Mouse (Mus musculus): ENCODE measurements around the gene Cuedc1.

Cuedc1 gene

GRCm38 (mm10) chr11:88098021-88098729 lies at the start of gene Cuedc1:
Gene Cuedc1 (plus strand): TSS chr11:88098058.
- DNase-seq (ENCODE audit: low spot score) = no peak

- DNase-seq (ENCODE audit: low spot score) = peak; percentile 50
Measured at GRCm38 (mm10) chr11:88048961-88049670, 48.7 kb upstream of the Cuedc1 start.

DNA sequence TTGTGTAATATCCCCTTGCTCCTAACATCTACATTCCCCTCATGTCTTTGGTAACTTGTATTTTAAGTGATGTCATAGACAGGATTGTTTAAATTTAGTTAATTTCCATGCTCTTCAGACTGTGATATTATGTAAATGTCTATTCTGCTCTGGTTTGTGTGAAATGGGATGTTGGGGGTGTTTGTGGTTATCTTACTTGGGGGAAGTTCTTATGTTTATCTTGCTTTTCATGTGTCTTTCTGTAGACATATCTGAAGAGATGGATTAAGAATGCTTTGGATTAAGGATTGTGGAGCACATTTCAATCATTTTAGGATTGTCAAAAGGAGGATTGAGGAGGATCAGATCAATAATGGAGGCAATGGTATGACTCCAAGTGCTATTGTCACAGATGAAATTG lies 48.1 kb upstream of the Cuedc1 start:
- no peak for DNase-seq (ENCODE audit: low spot score)

GRCm38 (mm10) chr11:88052638-88053037 lies 45.2 kb upstream of the Cuedc1 start:
- DNase-seq (ENCODE audit: low spot score) = no peak

GRCm38 (mm10) chr11:88053821-88054220 lies 44.0 kb upstream of the Cuedc1 start:
- no peak for DNase-seq (ENCODE audit: low spot score)

DNA sequence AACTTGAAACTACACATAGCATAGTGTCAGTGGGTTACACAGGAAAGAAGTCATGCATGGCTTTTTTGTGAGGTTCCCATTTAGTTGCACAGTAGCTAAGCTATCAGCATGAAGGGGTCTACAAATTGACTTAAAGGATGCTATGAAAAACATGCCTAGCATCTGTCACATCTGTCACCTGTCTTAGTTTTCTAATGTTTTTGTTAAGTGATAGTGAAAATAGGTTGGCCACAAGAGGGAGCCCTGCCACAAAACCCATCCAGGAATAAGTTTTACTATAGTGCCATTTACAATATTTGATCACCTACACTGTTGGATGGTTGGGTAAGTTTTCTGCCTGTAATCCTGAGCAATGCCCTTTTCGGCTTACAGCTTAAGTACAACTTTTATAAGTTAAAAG lies 43.3 kb upstream of the Cuedc1 start:
- peak; percentile 62 for DNase-seq (ENCODE audit: low spot score)

DNA sequence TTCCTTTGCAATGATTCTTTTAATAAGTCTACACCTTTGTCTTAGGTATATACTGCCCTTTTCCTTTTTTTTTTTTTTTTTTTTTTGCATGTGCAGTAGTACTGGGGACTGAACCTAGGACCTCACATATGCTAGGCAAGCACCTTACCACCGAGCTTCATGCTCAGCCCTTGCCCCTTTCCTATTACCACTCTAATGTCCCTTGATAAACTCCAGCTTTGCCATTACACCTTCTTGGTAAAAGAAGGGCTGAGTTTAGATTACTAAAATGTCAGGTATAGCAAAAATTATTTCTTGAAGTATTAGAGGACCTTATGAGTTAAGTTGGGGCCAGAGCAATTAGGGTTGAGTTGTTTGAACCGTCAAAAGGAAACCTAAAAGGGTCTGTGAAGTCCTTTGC lies 42.1 kb upstream of the Cuedc1 start:
- DNase-seq (ENCODE audit: low spot score) = no peak

DNA sequence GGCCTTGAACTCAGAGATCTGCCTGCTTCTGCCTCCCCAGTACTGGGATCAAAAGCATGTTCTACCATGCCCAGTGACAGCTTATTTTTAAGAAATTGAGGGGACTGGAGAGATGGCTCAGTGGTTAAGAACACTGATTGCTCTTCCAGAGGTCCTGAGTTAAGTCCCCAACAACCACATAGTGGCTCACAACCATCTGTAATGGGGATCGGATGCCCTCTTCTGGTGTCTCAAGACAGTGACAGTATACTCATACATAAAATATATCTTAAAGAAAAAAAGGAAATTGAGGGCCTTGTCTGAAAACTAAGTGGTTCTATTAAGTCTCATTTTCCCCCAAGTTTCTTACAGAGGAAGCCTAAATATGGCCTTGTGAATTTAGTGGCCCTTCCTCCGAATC lies 40.1 kb upstream of the Cuedc1 start:
- no peak for DNase-seq (ENCODE audit: low spot score)

- peak; percentile 52 for DNase-seq (ENCODE audit: low spot score)
Measured at GRCm38 (mm10) chr11:88059141-88059540, 38.7 kb upstream of the Cuedc1 start.

- DNase-seq (ENCODE audit: low spot score) = no peak
Measured at GRCm38 (mm10) chr11:88061892-88062625, 35.8 kb upstream of the Cuedc1 start.

DNA sequence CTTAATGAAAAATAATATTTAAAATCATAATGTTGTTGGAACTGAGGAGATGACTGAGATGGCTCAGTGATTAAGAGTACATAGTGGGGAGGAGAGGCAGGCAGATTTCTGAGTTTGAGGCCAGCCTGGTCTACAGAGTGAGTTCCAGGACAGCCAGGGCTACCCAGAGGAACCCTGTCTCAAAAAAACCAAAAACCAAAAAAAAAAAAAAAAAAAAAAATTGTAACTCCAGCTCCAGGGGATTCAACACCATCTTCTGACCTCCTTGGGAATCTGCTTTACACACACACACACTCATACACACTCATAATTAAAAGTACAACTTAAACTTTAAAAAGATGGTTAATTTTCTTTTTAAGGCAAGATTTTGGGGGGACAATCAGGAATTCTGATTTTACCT lies 32.1 kb upstream of the Cuedc1 start:
- no peak for DNase-seq (ENCODE audit: low spot score)

- DNase-seq (ENCODE audit: low spot score) = no peak
Measured at GRCm38 (mm10) chr11:88067191-88067585, 30.7 kb upstream of the Cuedc1 start.

DNA sequence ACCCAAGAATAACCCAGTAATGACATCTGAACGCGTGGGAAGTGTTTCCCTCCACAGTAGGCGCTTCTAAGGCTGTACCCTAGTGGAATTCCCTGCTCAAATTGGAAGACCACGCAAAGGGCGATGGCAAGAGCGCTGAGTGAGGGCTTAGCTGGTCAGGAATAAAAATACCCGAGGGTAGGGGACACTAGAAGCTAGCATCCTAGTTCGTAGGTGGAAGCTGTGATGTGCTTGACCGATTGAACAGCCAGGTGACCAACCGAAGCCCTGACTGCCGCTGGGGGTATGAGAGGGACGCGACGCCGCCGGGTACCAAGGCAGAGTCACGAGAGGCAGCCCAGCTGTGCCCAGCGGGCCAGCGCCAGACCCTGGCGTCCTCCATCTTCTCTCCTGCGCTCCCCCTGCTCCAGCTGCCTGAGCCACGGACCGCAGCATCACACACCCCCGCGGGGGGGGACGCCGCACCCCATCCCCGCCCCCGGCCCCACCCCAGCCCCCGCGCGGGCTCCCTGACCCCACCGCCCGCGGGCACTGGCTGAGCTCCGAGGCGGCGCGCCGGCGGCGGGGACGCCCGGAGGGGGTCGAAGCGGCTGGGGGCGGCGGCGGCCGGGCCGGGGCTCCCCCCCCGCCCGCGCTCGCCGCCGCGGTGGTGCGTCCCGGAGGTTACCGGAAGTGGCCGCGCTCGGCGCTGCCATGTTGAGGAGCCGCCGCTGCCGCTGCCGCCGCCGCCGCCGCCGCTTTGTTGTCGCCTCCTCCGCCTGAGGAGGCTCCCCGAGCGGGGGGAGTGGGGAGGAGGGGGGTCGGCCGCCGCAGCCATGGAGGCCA lies 30.1 kb upstream of the Cuedc1 start, which contains the start of gene Vezf1:
Vezf1 (plus strand) TSS at position 694 of the 825 bp plus-strand sequence.
- peak; percentile 66 for DNase-seq (ENCODE audit: low spot score)

DNA sequence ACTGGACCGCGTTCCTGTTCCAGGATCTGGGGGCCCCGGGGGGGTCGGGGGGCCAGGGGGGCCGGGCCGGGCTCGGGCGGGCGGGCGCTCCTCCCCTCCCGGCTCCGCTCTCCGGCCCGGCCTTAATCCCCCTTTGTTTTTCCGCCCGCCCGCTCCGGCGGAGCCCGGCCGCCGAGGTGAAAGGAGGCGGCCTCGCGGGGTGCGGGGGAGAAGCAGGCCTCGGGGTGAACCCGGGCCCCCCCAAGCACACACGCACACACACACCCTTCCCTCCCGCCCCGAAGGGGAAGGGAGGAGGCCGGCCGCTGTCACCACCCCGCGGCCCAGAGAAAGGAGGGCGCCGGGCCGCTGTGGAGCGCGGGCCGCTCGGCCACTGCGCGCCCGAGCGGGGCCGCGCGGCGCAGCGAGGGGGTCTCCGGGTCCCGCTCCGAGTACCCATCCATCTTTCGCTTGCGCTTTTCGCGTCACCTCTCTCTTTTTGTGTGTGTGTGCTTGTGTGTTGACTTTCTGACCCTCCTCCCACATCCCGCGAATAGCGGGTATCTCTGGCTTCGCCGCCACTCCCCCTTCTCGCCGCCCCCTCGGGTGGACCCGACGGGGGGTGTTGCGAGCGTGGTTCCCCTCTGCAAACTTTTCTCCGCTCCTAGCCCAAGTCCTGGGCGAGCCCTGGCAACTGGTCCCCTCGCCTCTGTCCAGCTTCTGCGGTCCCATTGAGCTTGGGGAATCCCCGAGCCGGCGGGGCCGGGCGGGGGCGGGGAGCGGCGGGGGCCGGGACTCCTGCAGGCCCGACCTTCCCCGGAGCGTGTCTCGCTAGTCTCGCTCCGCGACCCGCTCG lies 29.2 kb upstream of the Cuedc1 start:
- no peak for DNase-seq (ENCODE audit: low spot score)

GRCm38 (mm10) chr11:88069246-88069570 lies 28.6 kb upstream of the Cuedc1 start:
- no peak for DNase-seq (ENCODE audit: low spot score)

DNA sequence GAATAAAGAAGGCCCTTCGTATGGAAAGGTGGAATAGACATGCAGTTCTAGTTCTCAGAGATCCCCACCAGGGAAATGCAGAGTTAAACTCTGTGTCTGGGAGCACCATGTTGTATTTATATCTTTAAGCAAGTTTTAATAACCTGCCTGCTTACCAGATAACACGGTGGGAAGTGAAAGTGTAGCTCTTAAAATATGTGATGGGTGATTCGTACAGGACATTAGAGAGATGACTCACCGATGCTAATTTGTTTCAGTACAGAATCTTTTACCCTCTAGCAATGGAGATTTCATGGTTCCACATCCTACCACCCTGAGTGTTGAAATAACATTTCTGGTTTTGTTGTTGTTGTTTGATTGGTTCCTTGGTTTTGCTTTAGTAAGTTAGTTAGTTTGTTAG lies 27.5 kb upstream of the Cuedc1 start:
- no peak for DNase-seq (ENCODE audit: low spot score)

DNA sequence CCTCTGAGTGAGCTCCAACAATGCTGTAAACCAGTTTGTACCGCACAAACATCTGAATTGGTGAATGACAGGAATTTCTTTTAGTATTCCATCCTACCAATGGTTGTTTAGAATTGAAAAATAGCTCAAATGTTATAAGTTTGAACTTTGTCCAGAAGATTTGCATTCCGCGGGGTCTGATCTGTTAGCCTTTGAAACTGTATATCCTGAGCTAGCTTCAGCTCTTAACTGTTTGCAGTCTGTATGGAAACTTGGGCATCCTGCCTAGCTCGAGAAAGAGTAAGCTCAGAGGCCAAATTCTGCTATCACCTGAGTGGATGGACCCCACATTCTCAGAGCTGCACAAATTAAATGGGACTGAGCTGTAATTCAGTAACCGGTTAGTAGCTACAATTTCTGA lies 26.7 kb upstream of the Cuedc1 start:
- no peak for DNase-seq (ENCODE audit: low spot score)

- no peak for DNase-seq (ENCODE audit: low spot score)
Measured at GRCm38 (mm10) chr11:88073343-88073875, 24.4 kb upstream of the Cuedc1 start.

- DNase-seq (ENCODE audit: low spot score) = no peak
Measured at GRCm38 (mm10) chr11:88075701-88076100, 22.2 kb upstream of the Cuedc1 start.

GRCm38 (mm10) chr11:88076394-88076793 lies 21.5 kb upstream of the Cuedc1 start:
- no peak for DNase-seq (ENCODE audit: low spot score)

GRCm38 (mm10) chr11:88083699-88084098 lies 14.2 kb upstream of the Cuedc1 start:
- no peak for DNase-seq (ENCODE audit: low spot score)

Data from c-Kit-positive CD71-positive TER-119-positive erythroid progenitor cells, embryonic 14.5 days (primary cell).